Mouse (Mus musculus) layer of hippocampus, postnatal 14 days (tissue): ENCODE measurements around the gene Gm9918. TPM values are rescaled to one million over a fixed set of nuclear protein-coding genes. Genes with fewer than 3 reads are reported as not detected.

Source experiments
- total RNA-seq, 2 experiments: library from RNA; stranded (reverse); gene quantifications; 2 replicates each; pipeline ENCODE4 v1.2.3; 2021

Gene Gm9918
- total RNA-seq, 2 experiments from 2014 or later, result not detected

Other genes with a start within 250 kb of the Gm9918 start
- 1 to 10 TPM in 1 of 2 experiments, under 1 TPM in 1; 0.45 to 3.4 TPM for gene Krt18, start 242.4 kb upstream of the Gm9918 start, total RNA-seq
- gene Eif4b, start 196.8 kb upstream of the Gm9918 start, total RNA-seq, result 100 to 1,000 TPM; 179 to 184 TPM
- gene Tns2, start 170.2 kb upstream of the Gm9918 start, total RNA-seq, result 10 to 100 TPM; 10.0 to 15.8 TPM
- 100 to 1,000 TPM; 163 to 164 TPM for gene Spryd3, start 134.3 kb upstream of the Gm9918 start, total RNA-seq
- gene Igfbp6, start 126.2 kb upstream of the Gm9918 start, total RNA-seq, result 1 to 10 TPM; 3.0 to 4.0 TPM
- not detected for gene Soat2, start 120.0 kb upstream of the Gm9918 start, total RNA-seq
- 10 to 100 TPM; 69.8 to 76.3 TPM for gene Zfp740, start 67.3 kb upstream of the Gm9918 start, total RNA-seq
- 10 to 100 TPM; 40.5 to 42.4 TPM for gene Csad, start 65.8 kb upstream of the Gm9918 start, total RNA-seq
- gene Itgb7, start 38.6 kb upstream of the Gm9918 start, total RNA-seq, result 1 to 10 TPM; 2.1 to 4.2 TPM
- gene Rarg, start 13.0 kb upstream of the Gm9918 start, total RNA-seq, result 10 to 100 TPM in 1 of 2 experiments, 1 to 10 TPM in 1; 8.8 to 11.2 TPM
- 10 to 100 TPM; 34.1 to 36.0 TPM for gene Mfsd5, start 8.9 kb downstream of the Gm9918 start, total RNA-seq
- gene Espl1, start 25.7 kb downstream of the Gm9918 start, total RNA-seq, result 1 to 10 TPM; 1.6 to 1.7 TPM
- gene Pfdn5, start 55.6 kb downstream of the Gm9918 start, total RNA-seq, result 100 to 1,000 TPM; 317 to 334 TPM
- gene Myg1, start 61.1 kb downstream of the Gm9918 start, total RNA-seq, result 10 to 100 TPM; 51.8 to 61.3 TPM
- 10 to 100 TPM; 25.5 to 27.7 TPM for gene Aaas, start 80.2 kb downstream of the Gm9918 start, total RNA-seq
- under 1 TPM; 0.69 to 0.90 TPM for gene Sp7, start 96.6 kb downstream of the Gm9918 start, total RNA-seq
- gene Sp1, start 135.6 kb downstream of the Gm9918 start, total RNA-seq, result 10 to 100 TPM; 22.9 to 28.3 TPM
- gene Amhr2, start 174.8 kb downstream of the Gm9918 start, total RNA-seq, result under 1 TPM; 0.52 to 0.71 TPM
- 10 to 100 TPM; 23.1 to 25.0 TPM for gene Prr13, start 188.5 kb downstream of the Gm9918 start, total RNA-seq
- 100 to 1,000 TPM; 438 to 462 TPM for gene Pcbp2, start 200.0 kb downstream of the Gm9918 start, total RNA-seq
- not detected for gene Gm10337, start 233.2 kb downstream of the Gm9918 start, total RNA-seq
- gene Map3k12, start 246.5 kb downstream of the Gm9918 start, total RNA-seq, result 10 to 100 TPM; 81.9 to 89.4 TPM
- 10 to 100 TPM; 34.9 to 41.8 TPM for gene Tarbp2, start 247.6 kb downstream of the Gm9918 start, total RNA-seq